Mouse (Mus musculus) forelimb bud, embryonic 11.5 days (tissue): ENCODE measurements around the gene Mbd6.
A peak's percentile ranks its signal among the peaks of the same experiment; 100 is the strongest.

ENCODE experiments used
- DNase-seq: peaks from one replicate; pipeline ENCODE4 v3.0.0-alpha.2; 2012; ENCODE audit warnings: low read depth, low spot score

Mbd6 gene

GRCm38 (mm10) chr10:127287936-127288293 lies 903 bp downstream of the Mbd6 start:
- no peak for DNase-seq

DNA sequence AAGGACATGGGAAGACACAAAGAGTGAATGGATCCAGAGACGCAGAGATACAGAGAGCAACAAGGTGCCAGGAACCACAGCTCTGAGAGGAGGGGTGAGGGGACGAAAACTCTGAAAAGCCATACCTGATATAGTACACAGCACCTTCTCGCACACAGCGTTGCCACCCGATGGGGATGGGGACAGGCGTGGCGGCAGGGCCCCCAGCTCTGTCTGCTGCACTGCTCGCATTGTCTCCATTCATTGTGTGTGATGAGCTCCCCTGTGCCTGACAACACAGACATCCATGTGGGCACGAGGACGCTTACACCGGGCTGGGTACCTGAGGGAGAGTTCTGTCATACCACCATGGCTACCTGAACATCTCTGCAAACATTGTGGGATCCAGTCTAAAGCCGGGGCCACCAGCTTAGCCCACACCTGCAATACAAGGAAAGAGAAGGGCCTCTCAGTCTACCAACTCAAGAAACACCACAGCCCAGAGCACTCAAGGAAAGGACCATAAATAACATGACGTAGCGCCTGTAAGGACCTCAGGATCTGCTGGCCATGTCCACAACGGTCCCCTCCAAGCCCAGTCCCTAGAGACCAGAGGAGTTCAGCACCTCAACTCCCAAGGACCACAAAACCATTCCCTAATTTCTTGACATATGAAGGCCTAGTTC lies 1.4 kb downstream of the Mbd6 start:
- DNase-seq, result no peak

DNA sequence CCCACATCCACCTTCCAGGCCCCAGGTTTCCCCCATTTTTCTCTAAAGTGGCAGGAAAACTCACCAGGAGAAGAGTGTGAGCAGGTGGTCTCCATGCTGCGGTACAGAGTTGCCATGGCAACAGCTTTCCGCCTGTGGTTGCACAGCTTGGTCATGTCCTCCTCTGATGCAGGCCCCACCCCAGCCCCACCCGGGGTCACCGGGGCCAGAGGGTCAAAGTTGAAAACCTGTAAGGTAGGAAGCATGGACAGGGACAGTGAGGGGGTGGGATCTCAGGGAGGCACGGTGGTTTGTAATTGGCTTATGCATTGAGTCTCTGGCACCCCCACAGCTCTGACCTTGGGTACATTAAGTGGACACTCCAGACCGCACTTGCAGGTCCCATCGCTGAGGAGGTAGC lies 2.1 kb downstream of the Mbd6 start:
- DNase-seq, result no peak

DNA sequence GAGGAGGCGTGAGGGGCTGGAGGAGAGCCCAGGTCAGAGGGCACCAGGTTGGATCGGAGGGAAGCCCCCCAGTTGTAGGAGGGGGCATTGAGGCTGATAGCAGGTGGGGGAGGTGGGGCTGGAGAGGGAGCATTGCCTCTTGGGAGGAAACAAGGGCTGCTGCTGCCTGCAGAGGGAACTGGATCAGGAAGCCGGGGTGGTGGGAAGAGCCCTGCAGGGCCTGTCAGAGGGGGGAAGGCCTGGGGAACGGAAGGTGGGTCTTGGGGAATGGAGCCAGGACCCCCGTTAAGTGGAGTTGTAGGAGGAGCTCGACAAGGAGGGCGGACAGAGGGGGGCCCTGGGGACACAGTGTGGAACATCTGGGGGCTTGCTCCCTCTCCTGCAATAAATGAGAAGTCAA lies 2.6 kb downstream of the Mbd6 start:
- DNase-seq, result no peak

DNA sequence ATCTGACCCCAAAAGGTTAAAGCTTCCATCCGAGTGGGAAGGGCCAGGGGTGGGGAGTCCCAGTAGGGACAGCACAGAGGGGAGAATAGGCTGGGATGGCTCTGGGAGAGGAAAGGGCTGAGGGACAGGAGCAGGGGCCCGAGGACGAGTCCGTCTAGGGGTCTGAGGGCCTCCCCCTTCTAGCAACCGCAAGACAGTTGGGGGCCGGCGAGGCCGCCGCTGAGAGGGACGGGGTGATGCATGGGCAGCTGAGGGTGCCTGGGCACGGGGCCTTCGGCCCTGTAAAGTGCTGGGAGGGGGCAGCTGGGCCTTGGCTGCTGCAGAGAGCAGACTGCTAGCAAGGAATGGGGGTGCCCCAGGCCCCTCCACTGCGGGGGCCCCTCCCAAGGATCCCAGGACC lies 3.2 kb downstream of the Mbd6 start:
- no peak for DNase-seq

GRCm38 (mm10) chr10:127284724-127285500 lies 3.9 kb downstream of the Mbd6 start:
- DNase-seq, result no peak

DNA sequence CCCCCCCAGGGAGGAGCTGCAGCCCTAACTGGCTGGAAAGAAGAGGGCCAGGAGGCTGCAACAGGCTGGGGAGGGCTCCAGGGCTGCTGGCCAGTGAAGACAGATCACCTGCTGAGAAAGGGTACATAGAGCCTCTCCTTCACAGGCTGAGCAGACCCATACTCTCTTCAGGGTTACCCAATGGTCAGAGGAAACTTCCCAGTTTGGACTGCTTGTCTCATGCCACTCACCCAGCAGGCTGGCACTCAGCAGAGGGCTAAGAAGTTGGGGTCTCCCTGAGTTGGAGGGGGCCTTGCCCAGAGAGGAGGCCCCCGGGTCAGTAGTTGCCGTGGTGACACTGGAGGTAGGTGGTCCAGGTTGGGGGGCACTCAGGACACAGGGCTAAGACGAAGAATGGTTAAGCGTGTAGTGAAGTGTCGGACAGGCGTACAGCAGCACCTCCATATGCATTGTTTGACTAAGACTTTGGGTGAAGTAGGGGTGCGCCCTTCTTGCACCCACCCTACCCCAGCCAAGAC lies 4.7 kb downstream of the Mbd6 start:
- no peak for DNase-seq

DNA sequence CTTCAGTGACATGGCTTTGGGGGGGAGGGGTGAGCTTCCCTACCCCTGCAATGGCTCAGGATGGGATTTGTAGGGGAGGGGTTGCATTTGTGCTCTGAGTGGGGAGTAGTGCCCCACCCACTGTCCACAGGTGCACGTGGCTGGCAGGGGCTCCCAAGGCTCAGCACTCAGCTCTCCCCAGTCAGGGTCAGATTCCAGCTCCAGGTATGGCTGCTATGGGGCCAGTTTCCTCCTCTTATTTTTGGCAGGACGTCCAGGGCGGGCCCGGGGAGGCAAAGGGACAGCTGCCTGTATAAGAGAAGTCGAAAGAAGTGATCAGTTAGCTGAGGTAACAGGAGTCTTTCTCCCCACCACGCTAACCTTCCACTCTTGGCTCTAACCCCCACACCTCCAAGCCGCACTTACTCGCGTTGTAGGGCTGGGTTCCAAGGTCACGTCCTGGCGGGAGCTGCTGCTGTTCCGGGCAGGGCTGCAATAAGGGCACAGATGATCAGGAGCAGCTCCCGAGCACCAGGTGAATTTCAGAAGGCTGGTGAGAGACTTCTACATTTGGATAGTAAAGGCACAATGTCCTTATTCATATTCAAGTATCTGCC lies 6.1 kb downstream of the Mbd6 start:
- no peak for DNase-seq

GRCm38 (mm10) chr10:127281316-127281715 lies 7.5 kb downstream of the Mbd6 start:
- no peak for DNase-seq

GRCm38 (mm10) chr10:127279730-127280129 lies 9.1 kb downstream of the Mbd6 start:
- no peak for DNase-seq

- DNase-seq, result no peak
These were observed 14.4 kb downstream of the Mbd6 start for GRCm38 (mm10) chr10:127274261-127275022.

- no peak for DNase-seq
These were observed 16.4 kb downstream of the Mbd6 start for GRCm38 (mm10) chr10:127272371-127272770.

DNA sequence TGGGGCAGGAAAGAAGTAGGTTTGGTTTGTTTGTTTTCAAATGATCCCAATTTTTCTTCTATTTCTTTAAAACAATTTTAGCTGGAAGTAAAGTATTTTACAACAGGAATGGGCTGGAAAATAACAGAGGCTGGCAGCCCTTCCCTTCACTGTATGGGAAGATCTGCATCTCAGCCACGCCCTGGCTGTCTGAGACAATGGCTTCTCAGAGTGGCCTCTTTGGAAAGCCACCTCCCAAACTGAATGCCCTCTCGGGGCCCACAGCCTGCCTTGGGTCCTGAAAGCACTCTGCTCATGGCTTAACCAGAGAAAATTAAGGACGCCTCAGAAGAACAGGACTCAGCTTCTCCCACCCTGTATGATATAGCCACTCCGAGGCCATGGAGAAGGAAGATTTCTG lies 18.9 kb downstream of the Mbd6 start:
- DNase-seq, result no peak

- DNase-seq, result no peak
These were observed 19.8 kb downstream of the Mbd6 start for GRCm38 (mm10) chr10:127269036-127269435.

- no peak for DNase-seq
These were observed 20.4 kb downstream of the Mbd6 start for GRCm38 (mm10) chr10:127268401-127268800.

GRCm38 (mm10) chr10:127267318-127267717 lies 21.5 kb downstream of the Mbd6 start:
- no peak for DNase-seq

GRCm38 (mm10) chr10:127266112-127267091 lies 22.4 kb downstream of the Mbd6 start, which contains the start of gene Dctn2:
Gene Dctn2 (plus strand): TSS chr10:127266368.
- DNase-seq, result peak; percentile 95

GRCm38 (mm10) chr10:127265727-127266111 lies 23.1 kb downstream of the Mbd6 start:
- DNase-seq, result no peak

DNA sequence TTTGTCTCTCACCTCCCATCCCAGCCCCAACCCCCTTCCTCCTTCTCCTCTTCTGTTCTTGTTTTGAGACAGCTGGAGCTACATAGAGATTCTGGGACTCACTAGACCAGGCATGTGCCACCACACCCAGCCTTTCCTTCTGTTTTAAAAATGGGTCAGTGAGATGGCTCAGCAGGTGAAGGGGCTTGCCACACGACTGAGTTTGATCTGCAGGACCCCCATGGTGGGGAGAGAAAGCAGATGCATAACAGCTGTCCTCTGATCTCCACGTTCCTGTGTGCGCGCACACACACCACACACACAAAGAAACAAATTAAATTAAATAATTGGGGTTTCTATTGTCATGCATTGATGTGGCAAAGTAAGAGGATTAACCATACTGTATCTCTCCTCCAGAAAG lies 23.8 kb downstream of the Mbd6 start:
- DNase-seq, result no peak

GRCm38 (mm10) chr10:127264336-127264735 lies 24.5 kb downstream of the Mbd6 start:
- no peak for DNase-seq

DNA sequence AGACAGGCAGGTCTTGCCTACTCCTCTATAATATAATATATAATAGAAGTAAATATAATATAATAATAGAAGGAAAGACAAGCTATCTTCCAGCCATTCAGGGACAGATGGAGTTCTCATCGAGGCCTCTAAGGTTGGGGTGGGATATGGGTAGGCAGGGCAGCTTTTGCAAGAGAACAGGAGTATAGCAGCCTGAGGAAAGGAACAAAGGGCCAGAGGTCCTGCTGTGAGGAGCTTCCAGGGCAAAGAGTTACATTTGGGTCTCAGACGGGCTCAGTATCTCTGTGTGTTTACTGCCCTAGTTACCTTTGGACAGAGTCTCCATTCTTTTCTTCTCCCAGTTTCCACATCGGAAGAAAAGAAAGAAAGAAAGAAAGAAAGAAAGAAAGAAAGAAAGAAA lies 25.2 kb downstream of the Mbd6 start:
- no peak for DNase-seq
